Mouse (Mus musculus) intestine, postnatal 0 days (tissue): ENCODE data around the gene Rtf1. TPM values are rescaled to one million over a fixed set of nuclear protein-coding genes. Genes with fewer than 3 reads are reported as not detected.

Experiments used
- ATAC-seq: fragments of 200-750 bp; cut with Nextera tagmentation; 2 replicates; pipeline ENCODE4 v1.8.0; 2017; ENCODE audit warnings: mild to moderate bottlenecking, moderate TSS enrichment, moderate library complexity
- H3K27ac ChIP-seq: fragments of 300-500 bp; sonication (generic); 2 replicates; pipeline ENCODE4 v1.5.1; 2014; ENCODE audit warnings: mild to moderate bottlenecking, low read depth, low read length, moderate library complexity
- H3K27me3 ChIP-seq: fragments of 300-500 bp; sonication (generic); replicated peaks from 2 replicates; pipeline ENCODE4 v1.6.1; 2014; ENCODE audit warnings: low read length, mixed read lengths; ENCODE audit not compliant: control insufficient read depth, insufficient read depth
- H3K36me3 ChIP-seq: fragments of 300-500 bp; sonication (generic); 2 replicates; pipeline ENCODE4 v1.6.1; 2014; ENCODE audit warnings: mild to moderate bottlenecking, moderate library complexity; ENCODE audit not compliant: control insufficient read depth, insufficient read depth
- H3K4me1 ChIP-seq: fragments of 300-500 bp; sonication (generic); replicated peaks from 2 replicates; pipeline ENCODE4 v1.6.1; 2014; ENCODE audit warnings: antibody characterized with exemption, low read length, mixed read lengths; ENCODE audit not compliant: control insufficient read depth, insufficient read depth
- H3K4me2 ChIP-seq: fragments of 300-500 bp; sonication (generic); replicated peaks from 2 replicates; pipeline ENCODE4 v1.6.1; 2014; ENCODE audit warnings: low read depth, mild to moderate bottlenecking, moderate library complexity
- H3K4me3 ChIP-seq: fragments of 300-500 bp; sonication (generic); 2 replicates; pipeline ENCODE4 v1.5.1; 2014; ENCODE audit warnings: low read depth, low read length
- H3K9ac ChIP-seq: fragments of 300-500 bp; sonication (generic); 2 replicates; pipeline ENCODE4 v1.6.1; 2014; ENCODE audit warnings: mild to moderate bottlenecking, low read depth, low read length
- H3K9me3 ChIP-seq: fragments of 300-500 bp; sonication (generic); 2 replicates; pipeline ENCODE4 v1.6.1; 2016; ENCODE audit warnings: mixed run types; ENCODE audit not compliant: control insufficient read depth
- CTCF ChIP-seq: sonication (generic); IDR thresholded peaks from 2 replicates; pipeline ENCODE4 v1.5.1; 2016; ENCODE audit warnings: low read depth, mild to moderate bottlenecking, control low read depth, antibody characterized with exemption, moderate library complexity
- WGBS: fragments of 180-500 bp; shearing (Covaris S2); extraction: QIAGEN DNeasy Blood & Tissue Kit; methylation state at CpG from one replicate; pipeline ENCODE4 v1.1.7; 2014; 5-methylcytosine and 5-hydroxymethylcytosine counted together
- polyA plus RNA-seq: library from polyadenylated mRNA; unstranded; fragments of >200 nt; fragmentation: Nextera tagmentation; extraction: Ambion mirVana; gene quantifications from 2 replicates; pipeline ENCODE4 v1.2.1, GENCODE M21; 2015

The Rtf1 gene
- polyA plus RNA-seq: 29.4 and 32.1 TPM in 2 replicates

DNA sequence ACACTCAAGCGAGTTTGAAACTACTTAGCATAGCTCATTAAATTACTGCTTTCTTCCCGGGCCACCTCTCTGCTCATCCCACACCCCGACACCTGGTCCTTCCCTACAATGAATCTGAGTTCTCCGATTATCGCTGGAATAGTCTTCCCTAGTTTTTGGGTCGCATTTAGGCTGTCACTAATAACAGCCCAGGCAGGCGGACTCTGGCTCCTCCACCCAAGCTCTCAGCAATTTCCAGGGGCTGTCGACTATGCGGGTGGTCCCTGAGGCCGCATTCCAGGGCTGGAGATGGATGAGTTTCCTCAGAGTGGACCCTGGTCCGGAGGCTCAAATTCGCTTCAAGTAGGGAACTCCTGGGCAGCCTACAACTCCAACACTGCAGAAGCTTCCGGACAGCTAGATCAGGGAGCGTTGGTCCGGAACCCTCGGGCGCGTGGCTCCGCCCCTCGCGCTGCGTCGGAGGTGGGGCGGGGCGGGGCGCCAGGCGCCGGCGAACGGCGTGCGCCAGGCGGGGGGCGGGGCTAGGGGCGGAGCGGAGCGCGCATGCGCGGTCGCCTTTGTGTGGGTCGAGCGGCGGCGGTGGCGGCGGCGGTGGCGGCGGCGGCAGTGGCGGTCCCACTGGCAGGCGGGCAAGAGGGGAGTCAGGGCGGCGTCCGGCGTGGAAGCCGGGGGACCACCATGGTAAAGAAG, at the start of gene Rtf1:
Gene Rtf1 (plus strand): TSS at position 544 of the 690 bp plus-strand sequence.
- no peak for TF ChIP-seq CTCF
- peak within 1 kb of the TSS; percentile 89 for H3K9ac ChIP-seq
- H3K9me3 ChIP-seq: no peaks in the 10 kb centered on the region
- 0 out of 2 replicates have a peak, but pooled peaks cover 4% of the 10 kb centered on the region for H3K4me1 ChIP-seq
- peak; percentile 96 for ATAC-seq
- peak within 1 kb of the TSS; percentile 88 for H3K27ac ChIP-seq
- WGBS: under 1% methylated on average over 57 of the region's 58 CpGs
- H3K27me3 ChIP-seq: no peaks in the 10 kb centered on the region
- H3K4me2 ChIP-seq: peak within 1 kb of the TSS; percentile 86
- peak within 1 kb of the TSS; percentile 89 for H3K4me3 ChIP-seq
- no peaks in the 10 kb centered on the region for H3K36me3 ChIP-seq

DNA sequence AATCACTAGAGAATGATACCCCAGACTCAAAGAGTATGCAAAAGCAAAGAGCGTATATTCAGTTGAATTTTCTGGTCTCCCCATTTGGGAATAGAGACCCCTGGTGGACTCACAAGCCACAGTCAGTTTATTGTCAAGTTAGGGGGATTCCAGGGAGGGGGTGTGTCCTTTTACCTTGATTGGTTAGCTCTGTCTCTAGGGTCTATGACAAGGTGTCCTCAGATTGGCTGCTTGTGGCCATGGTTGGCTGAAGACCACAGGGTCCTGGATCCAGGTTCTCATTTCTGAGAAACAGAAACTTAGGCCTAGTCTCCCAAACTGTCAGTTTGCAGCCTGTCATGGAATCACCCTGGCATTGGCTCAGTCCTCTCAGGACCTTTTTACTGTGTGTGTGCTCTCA, 38.1 kb upstream of the Rtf1 start:
- H3K4me2 ChIP-seq: no peak overlapping the region
- H3K4me1 ChIP-seq: no peaks in the 10 kb centered on the region
- H3K27ac ChIP-seq: no peak overlapping the region
- WGBS: 83% methylated on average over 1 of the region's 1 CpGs
- H3K4me3 ChIP-seq: no peak overlapping the region
- H3K9ac ChIP-seq: no peak overlapping the region
- peaks cover 59% of the 10 kb centered on the region for H3K36me3 ChIP-seq
- H3K27me3 ChIP-seq: no peaks in the 10 kb centered on the region
- TF ChIP-seq CTCF: peak; percentile 26; the same call in 1 of the 2 replicates
- no peak for ATAC-seq
- H3K9me3 ChIP-seq: no peaks in the 10 kb centered on the region

DNA sequence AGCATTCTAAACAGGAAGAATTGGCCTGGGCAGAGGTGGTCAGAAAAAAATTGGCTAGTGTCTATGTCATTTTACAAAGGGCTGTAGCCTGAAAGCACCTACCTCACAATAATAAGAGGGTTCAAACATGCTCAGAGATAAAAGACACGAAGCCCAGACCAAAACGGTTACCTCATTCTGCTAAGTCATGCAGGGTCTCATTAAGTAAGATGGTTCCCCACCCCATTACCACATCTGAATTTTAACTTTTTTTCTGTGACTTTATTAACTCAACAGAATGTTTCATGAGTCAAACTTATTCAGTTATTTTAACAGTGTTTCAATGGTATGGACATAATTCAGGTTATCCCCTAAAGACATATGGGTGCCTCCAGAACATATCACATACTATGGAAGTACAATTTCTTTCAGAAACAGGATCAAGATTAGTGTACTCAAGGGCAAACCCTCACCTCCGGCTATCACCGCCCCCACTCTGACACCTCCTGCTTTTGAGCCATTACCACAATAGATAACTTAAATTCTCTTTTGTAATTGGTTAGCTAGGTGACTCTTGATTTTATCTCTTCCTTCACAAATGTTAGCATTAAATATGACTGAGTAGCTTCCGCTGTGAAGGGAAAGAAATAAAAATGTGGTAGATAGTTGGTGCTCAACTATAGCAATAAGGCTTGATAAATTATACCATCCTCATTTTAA, 33.5 kb upstream of the Rtf1 start:
- Histone ChIP-seq H3K36me3 (peaks cover 72% of the 10 kb centered on the region), H3K4me3 (no peak overlapping the region), H3K9me3 (no peaks in the 10 kb centered on the region), H3K27me3 (no peaks in the 10 kb centered on the region), H3K27ac (no peak overlapping the region), H3K4me1 (no peaks in the 10 kb centered on the region), H3K9ac (no peak overlapping the region), H3K4me2 (no peak overlapping the region)
- WGBS: 96% methylated on average over 5 of the region's 5 CpGs
- ATAC-seq: no peak
- no peak for TF ChIP-seq CTCF

DNA sequence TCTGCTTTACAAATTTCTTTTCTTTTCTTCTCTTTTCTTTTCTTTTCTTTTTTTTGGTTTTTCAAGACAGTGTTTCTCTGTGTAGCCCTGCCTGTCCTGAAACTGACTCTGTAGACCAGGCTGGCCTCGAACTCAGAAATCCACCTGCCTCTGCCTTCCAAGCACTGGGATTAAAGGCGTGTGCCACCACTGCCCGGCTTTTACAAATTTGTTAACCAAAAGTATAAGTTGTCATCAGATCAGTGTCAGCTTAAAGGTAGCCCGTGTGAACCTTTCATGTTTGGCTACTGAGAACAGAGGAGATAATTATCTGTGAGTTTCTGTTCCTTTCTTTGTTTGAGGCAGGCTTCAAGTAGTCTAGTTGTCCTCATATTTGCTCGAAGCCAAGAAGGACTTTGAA, 30.6 kb upstream of the Rtf1 start:
- no peaks in the 10 kb centered on the region for H3K4me1 ChIP-seq
- no peaks in the 10 kb centered on the region for H3K27me3 ChIP-seq
- WGBS: 94% methylated on average over 5 of the region's 5 CpGs
- no peak overlapping the region for H3K27ac ChIP-seq
- no peak overlapping the region for H3K4me3 ChIP-seq
- H3K9me3 ChIP-seq: no peaks in the 10 kb centered on the region
- no peak overlapping the region for H3K4me2 ChIP-seq
- H3K9ac ChIP-seq: no peak overlapping the region
- no peak for TF ChIP-seq CTCF
- ATAC-seq: no peak
- peaks cover 75% of the 10 kb centered on the region for H3K36me3 ChIP-seq

DNA sequence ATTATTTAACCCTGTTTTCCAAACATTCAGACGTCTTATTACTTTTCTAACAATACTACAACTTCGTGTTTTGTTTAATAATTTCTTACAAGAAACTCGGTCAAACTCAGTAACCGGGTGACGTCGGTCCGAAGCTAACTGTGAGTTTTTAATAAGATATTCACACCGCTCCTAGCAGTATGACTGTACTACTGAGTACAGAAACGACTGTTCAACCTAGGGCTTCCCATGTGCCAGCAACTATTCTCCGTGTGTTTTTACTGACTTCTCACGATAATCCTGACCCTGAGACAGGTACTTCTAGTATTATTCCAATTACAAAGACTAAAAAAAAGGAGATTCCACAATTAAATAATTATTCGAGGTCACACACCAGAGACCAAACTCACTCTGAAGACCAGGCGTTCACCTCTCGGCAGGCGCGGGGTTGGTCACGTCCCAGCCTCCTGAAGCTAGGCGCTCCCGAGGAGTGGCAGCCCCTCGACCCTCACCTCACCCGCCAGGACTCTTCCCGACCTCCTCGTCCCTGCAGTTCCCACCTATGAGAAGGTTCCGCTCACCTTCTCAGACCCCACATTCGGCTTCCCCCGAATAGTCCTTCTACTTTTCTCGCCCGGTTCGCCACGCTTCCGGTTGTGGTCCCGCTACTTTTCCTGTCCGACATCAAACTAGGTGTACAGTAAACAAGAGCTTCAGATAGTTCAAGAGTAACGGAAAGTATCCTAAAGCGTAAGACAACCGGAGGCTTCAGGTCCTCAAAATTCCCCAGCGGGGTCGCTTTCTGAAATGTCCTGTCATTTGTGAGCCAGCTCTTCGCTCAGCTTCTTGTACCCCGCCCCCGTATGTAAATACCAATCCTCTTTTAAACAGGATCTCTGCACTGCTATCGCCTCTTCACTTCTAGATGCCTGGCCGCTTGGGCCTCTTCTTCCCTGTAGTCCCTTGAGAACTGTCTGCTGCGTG, 12.4 kb upstream of the Rtf1 start, which contains the start of gene Ndufaf1:
Gene Ndufaf1 (minus strand): TSS at position 608 of the 963 bp plus-strand sequence.
- peaks cover 4% of the 10 kb centered on the region; the same call in 1 of the 2 replicates for H3K4me1 ChIP-seq
- peak within 1 kb of the TSS; percentile 83 for H3K4me3 ChIP-seq
- H3K4me2 ChIP-seq: peak within 1 kb of the TSS; percentile 84
- TF ChIP-seq CTCF: no peak
- WGBS: 1% methylated on average over 44 of the region's 44 CpGs
- H3K36me3 ChIP-seq: peaks cover 7% of the 10 kb centered on the region
- H3K27ac ChIP-seq: peak within 1 kb of the TSS; percentile 11; the same call in 1 of the 2 replicates
- H3K27me3 ChIP-seq: no peaks in the 10 kb centered on the region
- H3K9ac ChIP-seq: peak within 1 kb of the TSS; percentile 83
- ATAC-seq: peak; percentile 65; the same call in 1 of the 2 replicates
- H3K9me3 ChIP-seq: no peaks in the 10 kb centered on the region
